Comparison of ENCODE assay signal across 23 mouse cellular contexts in the genomic region with DNA sequence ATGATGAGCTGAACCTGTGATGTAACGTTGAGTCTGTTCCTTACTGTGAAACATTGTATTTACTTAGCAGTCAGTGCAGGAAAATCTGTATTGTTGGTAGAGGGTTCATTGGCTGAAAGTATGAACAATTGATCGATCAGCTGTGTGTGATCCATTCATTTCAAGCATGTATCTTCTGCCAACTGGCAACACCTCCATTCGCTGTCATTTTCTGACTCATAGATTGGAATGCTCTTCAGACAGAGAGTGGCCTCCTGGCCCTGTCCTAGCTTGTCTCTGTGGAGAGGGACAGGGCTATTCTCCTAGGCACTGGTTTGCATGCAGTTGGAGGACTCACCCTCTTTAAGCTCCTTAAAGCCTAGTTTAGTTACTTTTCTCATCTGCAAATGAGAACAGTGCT.
DNase-seq lines count a peak whose midpoint lies in the region; ATAC-seq and TF ChIP-seq lines count a peak whose summit lies in the region.
"Had no signal": no experiment of that assay in that cellular context is flagged by ENCODE, and none has a peak within 500 bp of the region (broad histone marks: within the 10 kb centered on the region; RNA-seq: fewer than 3 reads in every experiment).

No protein-coding gene starts in this region.

- 28% methylated on average over 3 of the region's 3 CpGs for WGBS in liver, adult 2 months
- WGBS in liver, postnatal 0 days (ENCODE audit: insufficient replicate concordance), result 54% methylated on average over 3 of the region's 3 CpGs
- WGBS in cerebellum, adult 2 months, result 53% methylated on average over 3 of the region's 3 CpGs

- peaks cover 29% of the 10 kb centered on the region for H3K79me2 ChIP-seq in liver, adult 2 months (ENCODE audit: control insufficient read depth, insufficient read depth, low read length)

- H3K4me1 ChIP-seq in liver, adult 2 months (ENCODE audit: control insufficient read depth, insufficient read depth, low read length), result peaks cover 23% of the 10 kb centered on the region
- peaks cover 8% of the 10 kb centered on the region for H3K4me1 ChIP-seq in liver, postnatal 0 days (ENCODE audit: insufficient read depth)
- H3K4me1 ChIP-seq in cerebellum, adult 2 months (ENCODE audit: control insufficient read depth, insufficient read depth, low read length), result peaks cover 12% of the 10 kb centered on the region; the same call in 1 of the 2 replicates

- no peak for TF ChIP-seq POLR2A in liver, adult 2 months (IDR thresholded peaks at IDR 0.05; ENCODE audit: extremely low read depth, insufficient read depth, low read length)
- TF ChIP-seq POLR2A in cerebellum, adult 2 months (IDR thresholded peaks at IDR 0.05; ENCODE audit: borderline replicate concordance, insufficient read depth, low read length), result no peak

- no peak overlapping the region for H3K9ac ChIP-seq in liver, adult 2 months (ENCODE audit: low read depth, low read length)
- H3K9ac ChIP-seq in liver, postnatal 0 days (replicated peaks), result no peak overlapping the region
- H3K9ac ChIP-seq: embryonic facial prominence, embryonic 13.5 days; embryonic facial prominence, embryonic 15.5 days; forebrain, embryonic 12.5 days had no signal

- no peaks in the 10 kb centered on the region for H3K9me3 ChIP-seq in liver, postnatal 0 days (ENCODE audit: low read length)
- H3K9me3 ChIP-seq: embryonic facial prominence, embryonic 13.5 days; embryonic facial prominence, embryonic 15.5 days; forebrain, embryonic 10.5 days; forebrain, embryonic 12.5 days had no signal

- TF ChIP-seq EP300 in liver, postnatal 0 days (IDR thresholded peaks at IDR 0.05; ENCODE audit: low read depth), result no peak

- H3K4me2 ChIP-seq in liver, postnatal 0 days (ENCODE audit: low read depth, low read length), result no peak overlapping the region
- H3K4me2 ChIP-seq: embryonic facial prominence, embryonic 13.5 days; embryonic facial prominence, embryonic 15.5 days; forebrain, embryonic 12.5 days had no signal

- peak; percentile 29 to 71 for DNase-seq in adrenal gland, adult (ENCODE audit: inconsistent age in 2 of 2, low spot score in 1 of 2)
- no peak for DNase-seq in adrenal gland, adult 18-20 months (ENCODE audit: low spot score in 2 of 2)
- DNase-seq in liver, adult 2 months (ENCODE audit: extremely low read depth, low read depth, low spot score), result peak; percentile 94
- DNase-seq in liver, postnatal 0 days, result no peak
- DNase-seq in 3134 (ENCODE audit: extremely low read depth, insufficient read length, low spot score), result peak; percentile 31
- peak; percentile 5 for DNase-seq in NIH3T3 (ENCODE audit: low read depth)
- DNase-seq in cerebellum, adult 2 months, result no peak
- DNase-seq in spleen, adult 18-20 months, result no peak
- DNase-seq: adrenal gland, postnatal 10 days; cerebellum, adult 11-12 months; cerebellum, adult 8-10 months; cerebellum, adult 9-11 months; cerebellum, postnatal 14 days; cerebellum, postnatal 36 days; embryo, embryonic 11 days had no signal

- no peak overlapping the region for H3K27ac ChIP-seq in liver, adult 2 months (replicated peaks; ENCODE audit: insufficient read depth, low read depth, low read length)
- no peak overlapping the region for H3K27ac ChIP-seq in liver, postnatal 0 days (ENCODE audit: low read depth)
- H3K27ac ChIP-seq in cerebellum, adult 2 months (ENCODE audit: insufficient read depth, low read length), result no peak overlapping the region
- H3K27ac ChIP-seq: embryonic facial prominence, embryonic 13.5 days; embryonic facial prominence, embryonic 15.5 days; forebrain, embryonic 10.5 days; forebrain, embryonic 12.5 days had no signal

- H3K36me3 ChIP-seq in liver, adult 2 months (ENCODE audit: control insufficient read depth, insufficient read depth, low read length), result no peaks in the 10 kb centered on the region
- no peaks in the 10 kb centered on the region for H3K36me3 ChIP-seq in liver, postnatal 0 days (replicated peaks; ENCODE audit: insufficient read depth, low read length)
- H3K36me3 ChIP-seq: embryonic facial prominence, embryonic 13.5 days; embryonic facial prominence, embryonic 15.5 days; forebrain, embryonic 10.5 days; forebrain, embryonic 12.5 days had no signal

- no peak for ATAC-seq in liver, postnatal 0 days
- ATAC-seq: activated CD4-positive, CD25-positive, alpha-beta regulatory T cell, adult 4 months; forebrain, embryonic 14.5 days; forebrain, embryonic 16.5 days had no signal

- no peak for TF ChIP-seq CTCF in liver, adult 2 months (IDR thresholded peaks at IDR 0.05; ENCODE audit: low read depth, low read length)
- TF ChIP-seq CTCF in liver, postnatal 0 days (IDR thresholded peaks at IDR 0.05; ENCODE audit: low read depth), result no peak
- TF ChIP-seq CTCF in cerebellum, adult 2 months (IDR thresholded peaks at IDR 0.05; ENCODE audit: borderline replicate concordance, insufficient read depth, low read depth, low read length), result no peak

- no peaks in the 10 kb centered on the region for H3K27me3 ChIP-seq in liver, adult 2 months (ENCODE audit: control insufficient read depth, insufficient read depth, low read length)
- no peaks in the 10 kb centered on the region for H3K27me3 ChIP-seq in liver, postnatal 0 days (ENCODE audit: insufficient read depth, low read length)
- H3K27me3 ChIP-seq in cerebellum, adult 2 months (ENCODE audit: control insufficient read depth, insufficient read depth, low read length), result no peaks in the 10 kb centered on the region
- H3K27me3 ChIP-seq: embryonic facial prominence, embryonic 13.5 days; embryonic facial prominence, embryonic 15.5 days; forebrain, embryonic 12.5 days had no signal

- no peak overlapping the region for H3K4me3 ChIP-seq in liver, adult 2 months (ENCODE audit: insufficient read depth, low read depth, low read length)
- H3K4me3 ChIP-seq in liver, postnatal 0 days (ENCODE audit: low read depth, low read length), result no peak overlapping the region
- no peak overlapping the region for H3K4me3 ChIP-seq in cerebellum, adult 2 months (replicated peaks; ENCODE audit: insufficient read depth, low read depth, low read length)
- H3K4me3 ChIP-seq: embryonic facial prominence, embryonic 13.5 days; embryonic facial prominence, embryonic 15.5 days; erythroblast, embryonic 14.5 days; forebrain, embryonic 10.5 days; forebrain, embryonic 12.5 days had no signal

Comparison
In these comparisons a context has a peak if more than half of its experiments do, and no peak if none do; other contexts are left out.
1. DNase-seq: peak in adrenal gland, adult (2 of 2), liver, adult 2 months (single experiment), 3134 (single experiment) and NIH3T3 (single experiment); none in adrenal gland, adult 18-20 months (0 of 2), liver, postnatal 0 days (single experiment), cerebellum, adult 2 months (0 of 2) and spleen, adult 18-20 months (0 of 2).